In genomic region chr11:115228430-115228829, GRCm38 (mm10) we compare ENCODE assay signal across 31 mouse cellular contexts. TPM values are rescaled to one million over a fixed set of nuclear protein-coding genes. Genes with fewer than 3 reads are reported as not detected.
A peak's percentile ranks its signal among the peaks of the same experiment; 100 is the strongest.
DNase-seq lines count a peak whose midpoint lies in the region; ATAC-seq and TF ChIP-seq lines count a peak whose summit lies in the region.
"Had no signal": no experiment of that assay in that cellular context is flagged by ENCODE, and none has a peak within 500 bp of the region (broad histone marks: within the 10 kb centered on the region; RNA-seq: fewer than 3 reads in every experiment).

No protein-coding gene starts in this region.

- no peaks in the 10 kb centered on the region for H3K9me3 ChIP-seq in midbrain, embryonic 10.5 days (replicated peaks)
- H3K9me3 ChIP-seq in midbrain, postnatal 0 days (ENCODE audit: low read length) = no peaks in the 10 kb centered on the region
- H3K9me3 ChIP-seq in embryonic facial prominence, embryonic 10.5 days = no peaks in the 10 kb centered on the region
- H3K9me3 ChIP-seq: heart, embryonic 12.5 days; limb, embryonic 12.5 days; liver, embryonic 15.5 days; midbrain, embryonic 15.5 days; neural tube, embryonic 12.5 days had no signal

- WGBS in midbrain, embryonic 10.5 days = 66% methylated on average over 7 of the region's 7 CpGs
- 71% methylated on average over 7 of the region's 7 CpGs for WGBS in midbrain, postnatal 0 days
- WGBS in embryonic facial prominence, embryonic 10.5 days = 56% methylated on average over 7 of the region's 7 CpGs

- no peak overlapping the region for H3K4me2 ChIP-seq in midbrain, postnatal 0 days (ENCODE audit: low read depth, low read length, poor library complexity, severe bottlenecking)
- H3K4me2 ChIP-seq: heart, embryonic 12.5 days; hindbrain, embryonic 14.5 days; limb, embryonic 12.5 days; liver, embryonic 15.5 days; lung, embryonic 14.5 days; midbrain, embryonic 15.5 days; neural tube, embryonic 12.5 days had no signal

- no peak for TF ChIP-seq CTCF in midbrain, postnatal 0 days (IDR thresholded peaks at IDR 0.05)

- peaks cover 93% of the 10 kb centered on the region for H3K4me1 ChIP-seq in midbrain, embryonic 10.5 days
- H3K4me1 ChIP-seq in midbrain, postnatal 0 days (ENCODE audit: insufficient read depth, low read length) = peaks cover 18% of the 10 kb centered on the region
- peaks cover 95% of the 10 kb centered on the region for H3K4me1 ChIP-seq in embryonic facial prominence, embryonic 10.5 days

- H3K36me3 ChIP-seq in midbrain, embryonic 10.5 days = no peaks in the 10 kb centered on the region
- H3K36me3 ChIP-seq in midbrain, postnatal 0 days (ENCODE audit: insufficient read depth, low read length) = no peaks in the 10 kb centered on the region
- peaks cover 4% of the 10 kb centered on the region; the same call in 1 of the 2 replicates for H3K36me3 ChIP-seq in embryonic facial prominence, embryonic 10.5 days (replicated peaks)
- H3K36me3 ChIP-seq: heart, embryonic 12.5 days; limb, embryonic 12.5 days; liver, embryonic 15.5 days; midbrain, embryonic 15.5 days; neural tube, embryonic 12.5 days had no signal

- H3K4me3 ChIP-seq in midbrain, embryonic 10.5 days = no peak overlapping the region
- no peak overlapping the region for H3K4me3 ChIP-seq in midbrain, postnatal 0 days (ENCODE audit: low read depth, low read length)
- no peak overlapping the region for H3K4me3 ChIP-seq in embryonic facial prominence, embryonic 10.5 days
- H3K4me3 ChIP-seq: heart, embryonic 12.5 days; left cerebral cortex, adult 2 months; limb, embryonic 12.5 days; liver, embryonic 15.5 days; midbrain, embryonic 15.5 days; myocyte; neural tube, embryonic 12.5 days had no signal

- no peak for ATAC-seq in midbrain, postnatal 0 days (ENCODE audit: low FRiP score)
- ATAC-seq: CD4-positive, CD25-positive, alpha-beta regulatory T cell, adult 4 months; forebrain, embryonic 16.5 days; inflammation-experienced regulatory T-cells, adult 6 months had no signal

- intact Hi-C loops in gastrocnemius, postnatal 36 days (cut with DNase I) = no loop called here

- DNase-seq in adrenal gland, postnatal 36 days = peak; percentile 46 to 48
- no peak for DNase-seq in adrenal gland, adult 8-10 months
- peak; percentile 57 for DNase-seq in gastrocnemius, postnatal 25 days
- no peak for DNase-seq in gastrocnemius, postnatal 36 days
- no peak for DNase-seq in midbrain, embryonic 10.5 days (ENCODE audit: low spot score)
- DNase-seq in midbrain, postnatal 0 days (ENCODE audit: low spot score) = no peak
- no peak for DNase-seq in embryonic facial prominence, embryonic 10.5 days (ENCODE audit: low spot score)
- DNase-seq: cerebellum, adult 8-10 months; cerebellum, postnatal 25 days; heart, postnatal 4 days; kidney, adult 11 months; kidney, postnatal 14 days; lung, embryonic 14.5 days; lung, postnatal 14 days; thymus, postnatal 4 days had no signal

- no peak overlapping the region for H3K9ac ChIP-seq in midbrain, postnatal 0 days (replicated peaks; ENCODE audit: low read length, poor library complexity, severe bottlenecking)
- H3K9ac ChIP-seq: heart, embryonic 12.5 days; hindbrain, embryonic 14.5 days; limb, embryonic 12.5 days; liver, embryonic 15.5 days; lung, embryonic 14.5 days; midbrain, embryonic 15.5 days; neural tube, embryonic 12.5 days had no signal

- peak overlapping the region; percentile 59; the same call in 1 of the 2 replicates for H3K27ac ChIP-seq in midbrain, embryonic 10.5 days (replicated peaks)
- no peak overlapping the region for H3K27ac ChIP-seq in midbrain, postnatal 0 days (ENCODE audit: low read depth, low read length)
- H3K27ac ChIP-seq in embryonic facial prominence, embryonic 10.5 days (replicated peaks) = no peak overlapping the region
- H3K27ac ChIP-seq: hindbrain, embryonic 14.5 days; limb, embryonic 12.5 days; liver, embryonic 15.5 days; midbrain, embryonic 15.5 days; neural tube, embryonic 12.5 days had no signal

- peaks cover 51% of the 10 kb centered on the region for H3K27me3 ChIP-seq in midbrain, embryonic 10.5 days (ENCODE audit: low read depth, poor library complexity, severe bottlenecking)
- no peaks in the 10 kb centered on the region for H3K27me3 ChIP-seq in midbrain, postnatal 0 days (ENCODE audit: insufficient read depth, low read length)
- peaks cover 73% of the 10 kb centered on the region for H3K27me3 ChIP-seq in embryonic facial prominence, embryonic 10.5 days (replicated peaks; ENCODE audit: low read depth, poor library complexity, severe bottlenecking)
- H3K27me3 ChIP-seq: liver, embryonic 15.5 days; midbrain, embryonic 15.5 days had no signal

RNA-seq across cellular contexts. Expression of gene Grin2c, which starts 38.6 kb away (rescaled TPM):
- total RNA-seq in adrenal gland, postnatal 36 days (2021) = 1 to 10 TPM; 1.7 to 4.6 TPM
- total RNA-seq in adrenal gland, adult 8-10 months (2022) = 10 to 100 TPM in 2 of 4 experiments, 1 to 10 TPM in 2; 2.2 to 32.8 (median 13.6) TPM
- under 1 TPM in 1 of 2 experiments, not detected in 1; 0.05 TPM for total RNA-seq in gastrocnemius, postnatal 25 days (2021)
- total RNA-seq in gastrocnemius, postnatal 36 days (2021) = not detected
- polyA plus RNA-seq in midbrain, embryonic 10.5 days (2016; fragmentation: Nextera tagmentation; extraction: Ambion mirVana) = 0.02 and 0.06 TPM in 2 replicates
- total RNA-seq in midbrain, postnatal 0 days (2014; rRNA removed) = 2.9 and 4.1 TPM in 2 replicates
- polyA plus RNA-seq in midbrain, postnatal 0 days (2015; fragmentation: Nextera tagmentation; extraction: Ambion mirVana) = 0.59 and 0.75 TPM in 2 replicates
- polyA plus RNA-seq in embryonic facial prominence, embryonic 10.5 days (2016; fragmentation: Nextera tagmentation; extraction: Ambion mirVana) = 0.06 and 0.07 TPM in 2 replicates
- total RNA-seq: liver, adult 2 months had no signal
- polyA plus RNA-seq: CD4-positive, CD25-positive, alpha-beta regulatory T cell, adult 4 months; gonadal fat pad, adult 2 months; heart, postnatal 0 days; inflammation-experienced regulatory T-cells, adult 6 months; kidney, embryonic 14.5 days; lung, embryonic 14.5 days; myocyte; stomach, embryonic 14.5 days had no signal

RNA-seq across cellular contexts. Expression of gene Nat9, which starts 40.8 kb away (rescaled TPM):
- total RNA-seq in adrenal gland, postnatal 36 days (2021) = 10 to 100 TPM; 26.7 to 29.4 TPM
- 10 to 100 TPM; 29.0 to 32.1 (median 30.3) TPM for total RNA-seq in adrenal gland, adult 8-10 months (2022)
- total RNA-seq in gastrocnemius, postnatal 25 days (2021) = 10 to 100 TPM; 10.7 to 13.2 TPM
- total RNA-seq in gastrocnemius, postnatal 36 days (2021) = 10 to 100 TPM; 10.6 to 12.9 TPM
- polyA plus RNA-seq in midbrain, embryonic 10.5 days (2016; fragmentation: Nextera tagmentation; extraction: Ambion mirVana) = 17.8 and 19.5 TPM in 2 replicates
- total RNA-seq in midbrain, postnatal 0 days (2014; rRNA removed) = 13.0 and 19.3 TPM in 2 replicates
- 17.5 and 20.1 TPM in 2 replicates for polyA plus RNA-seq in midbrain, postnatal 0 days (2015; fragmentation: Nextera tagmentation; extraction: Ambion mirVana)
- 18.2 and 18.4 TPM in 2 replicates for polyA plus RNA-seq in embryonic facial prominence, embryonic 10.5 days (2016; fragmentation: Nextera tagmentation; extraction: Ambion mirVana)

RNA-seq across cellular contexts. Expression of gene Tmem104, which starts 41.1 kb away (rescaled TPM):
- total RNA-seq in adrenal gland, postnatal 36 days (2021) = 10 to 100 TPM; 19.9 to 23.2 TPM
- total RNA-seq in adrenal gland, adult 8-10 months (2022) = 10 to 100 TPM; 24.8 to 34.0 (median 27.3) TPM
- 1 to 10 TPM; 4.1 to 5.8 TPM for total RNA-seq in gastrocnemius, postnatal 25 days (2021)
- 1 to 10 TPM; 4.5 to 6.0 TPM for total RNA-seq in gastrocnemius, postnatal 36 days (2021)
- 7.1 and 11.3 TPM in 2 replicates for polyA plus RNA-seq in midbrain, embryonic 10.5 days (2016; fragmentation: Nextera tagmentation; extraction: Ambion mirVana)
- 7.8 and 8.5 TPM in 2 replicates for total RNA-seq in midbrain, postnatal 0 days (2014; rRNA removed)
- 12.2 and 12.9 TPM in 2 replicates for polyA plus RNA-seq in midbrain, postnatal 0 days (2015; fragmentation: Nextera tagmentation; extraction: Ambion mirVana)
- 10.1 and 10.3 TPM in 2 replicates for polyA plus RNA-seq in embryonic facial prominence, embryonic 10.5 days (2016; fragmentation: Nextera tagmentation; extraction: Ambion mirVana)

RNA-seq across cellular contexts. Expression of gene Fdxr, which starts 48.4 kb away (rescaled TPM):
- 1,000 to 10,000 TPM; 1,168 to 1,492 TPM for total RNA-seq in adrenal gland, postnatal 36 days (2021)
- 1,000 to 10,000 TPM; 1,501 to 2,268 (median 1,689) TPM for total RNA-seq in adrenal gland, adult 8-10 months (2022)
- 1 to 10 TPM; 3.6 to 3.8 TPM for total RNA-seq in gastrocnemius, postnatal 25 days (2021)
- 1 to 10 TPM; 3.6 to 4.4 TPM for total RNA-seq in gastrocnemius, postnatal 36 days (2021)
- 16.7 and 19.8 TPM in 2 replicates for polyA plus RNA-seq in midbrain, embryonic 10.5 days (2016; fragmentation: Nextera tagmentation; extraction: Ambion mirVana)
- total RNA-seq in midbrain, postnatal 0 days (2014; rRNA removed) = 17.7 and 18.8 TPM in 2 replicates
- 14.8 and 16.7 TPM in 2 replicates for polyA plus RNA-seq in midbrain, postnatal 0 days (2015; fragmentation: Nextera tagmentation; extraction: Ambion mirVana)
- polyA plus RNA-seq in embryonic facial prominence, embryonic 10.5 days (2016; fragmentation: Nextera tagmentation; extraction: Ambion mirVana) = 17.6 and 18.1 TPM in 2 replicates

Comparison
In these comparisons a context has a peak if more than half of its experiments do, and no peak if none do; other contexts are left out.
1. DNase-seq: peak in adrenal gland, postnatal 36 days (2 of 2) and gastrocnemius, postnatal 25 days (single experiment); none in adrenal gland, adult 8-10 months (single experiment), gastrocnemius, postnatal 36 days (0 of 2), midbrain, embryonic 10.5 days (single experiment), midbrain, postnatal 0 days (single experiment) and embryonic facial prominence, embryonic 10.5 days (single experiment).